Mouse (Mus musculus) stomach, embryonic 14.5 days (tissue): ENCODE data around the gene Adam12. TPM values are rescaled to one million over a fixed set of nuclear protein-coding genes. Genes with fewer than 3 reads are reported as not detected.

Experiments used
- ATAC-seq: fragments of 200-750 bp; cut with Nextera tagmentation; 2 replicates; pipeline ENCODE4 v1.8.0; 2017; ENCODE audit warnings: low read depth, moderate TSS enrichment; ENCODE audit not compliant: insufficient number of reproducible peaks, insufficient read depth, low FRiP score
- H3K27ac ChIP-seq: fragments of 300-500 bp; sonication (generic); 2 replicates; pipeline ENCODE4 v1.5.1; 2014; ENCODE audit warnings: mild to moderate bottlenecking, low read length, moderate library complexity, mixed read lengths
- H3K27me3 ChIP-seq: fragments of 300-500 bp; sonication (generic); 2 replicates; pipeline ENCODE4 v1.6.1; 2014; ENCODE audit warnings: low read length, control low read depth, mixed read lengths; ENCODE audit not compliant: control insufficient read depth, insufficient read depth
- H3K36me3 ChIP-seq: fragments of 300-500 bp; sonication (generic); 2 replicates; pipeline ENCODE4 v1.6.1; 2014; ENCODE audit warnings: mild to moderate bottlenecking, control low read depth, low read length, moderate library complexity, mixed read lengths; ENCODE audit not compliant: control insufficient read depth, insufficient read depth
- H3K4me1 ChIP-seq: fragments of 300-500 bp; sonication (generic); 2 replicates; pipeline ENCODE4 v1.6.1; 2014; ENCODE audit warnings: low read length, control low read depth, mixed read lengths; ENCODE audit not compliant: control insufficient read depth, insufficient read depth
- H3K4me2 ChIP-seq: fragments of 300-500 bp; sonication (generic); replicated peaks from 2 replicates; pipeline ENCODE4 v1.6.1; 2014; ENCODE audit warnings: low read depth, low read length, control low read depth
- H3K4me3 ChIP-seq: fragments of 300-500 bp; sonication (generic); 2 replicates; pipeline ENCODE4 v1.5.1; 2014; ENCODE audit warnings: low read depth, low read length, control low read depth
- H3K9ac ChIP-seq: fragments of 300-500 bp; sonication (generic); replicated peaks from 2 replicates; pipeline ENCODE4 v1.6.1; 2014; ENCODE audit warnings: low read depth, mild to moderate bottlenecking, control low read depth, low read length, moderate library complexity, mixed read lengths
- H3K9me3 ChIP-seq: fragments of 300-500 bp; sonication (generic); 2 replicates; pipeline ENCODE4 v1.6.1; 2016; ENCODE audit warnings: low read depth, low read length, control low read depth; ENCODE audit not compliant: control insufficient read depth
- WGBS: fragments of 180-500 bp; shearing (Covaris S2); extraction: QIAGEN DNeasy Blood & Tissue Kit; methylation state at CpG from one replicate; pipeline ENCODE4 v1.1.7; 2014; 5-methylcytosine and 5-hydroxymethylcytosine counted together
- polyA plus RNA-seq: library from polyadenylated mRNA; unstranded; fragments of >200 nt; fragmentation: Nextera tagmentation; extraction: Ambion mirVana; gene quantifications from 2 replicates; pipeline ENCODE4 v1.2.1, GENCODE M21; 2014

Gene Adam12
- polyA plus RNA-seq, 1 experiment from 2014 or later = 10.9 TPM

DNA sequence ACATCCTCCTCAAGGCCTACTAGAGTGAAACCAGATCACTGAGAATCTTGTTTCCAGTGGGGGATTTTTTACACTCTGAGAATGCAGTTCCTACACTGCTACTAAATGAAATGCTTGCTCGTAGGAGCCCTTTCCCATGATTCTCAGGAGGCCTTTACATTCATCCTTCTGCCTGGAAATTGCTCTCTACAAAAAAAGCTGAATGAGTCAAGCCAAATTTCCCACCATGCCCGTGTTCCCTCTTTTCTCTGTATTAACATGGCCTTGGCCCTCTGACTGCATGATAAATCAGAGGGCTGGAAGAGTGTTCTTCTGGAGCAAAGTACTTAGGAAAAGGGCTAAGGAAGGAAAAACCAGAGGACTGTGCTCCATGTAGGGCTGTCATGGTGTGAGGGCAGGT is 138.1 kb downstream of the Adam12 start:
- H3K27ac ChIP-seq = no peak overlapping the region
- no peak overlapping the region for H3K9ac ChIP-seq
- H3K4me1 ChIP-seq = no peaks in the 10 kb centered on the region
- no peak overlapping the region for H3K4me3 ChIP-seq
- no peak for ATAC-seq
- no peaks in the 10 kb centered on the region for H3K27me3 ChIP-seq
- no peaks in the 10 kb centered on the region for H3K9me3 ChIP-seq
- no peaks in the 10 kb centered on the region for H3K36me3 ChIP-seq
- 42% methylated on average over 2 of the region's 2 CpGs for WGBS
- no peak overlapping the region for H3K4me2 ChIP-seq

DNA sequence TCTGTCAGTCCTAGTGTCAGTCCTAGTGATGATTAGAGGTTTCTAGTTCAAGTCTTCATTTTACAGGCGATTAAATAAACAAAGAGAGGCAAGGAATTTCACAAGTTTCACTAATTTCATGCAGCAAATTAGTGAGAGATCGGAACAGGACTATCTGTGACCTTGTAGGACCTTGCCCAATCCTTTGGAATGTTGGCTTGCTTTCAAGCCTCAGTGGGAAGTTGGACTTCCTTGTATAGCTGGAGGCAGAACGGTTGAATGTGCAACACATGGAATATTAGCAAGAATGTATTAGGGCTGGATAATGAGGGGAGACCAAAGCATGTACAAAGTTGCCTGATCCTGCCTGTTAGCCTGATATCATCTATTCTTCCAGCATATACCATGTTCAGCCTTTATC is 141.2 kb downstream of the Adam12 start:
- Histone ChIP-seq H3K27me3 (no peaks in the 10 kb centered on the region), H3K4me3 (no peak overlapping the region), H3K4me2 (no peak overlapping the region), H3K4me1 (no peaks in the 10 kb centered on the region), H3K27ac (no peak overlapping the region), H3K36me3 (no peaks in the 10 kb centered on the region), H3K9ac (no peak overlapping the region), H3K9me3 (no peaks in the 10 kb centered on the region)
- WGBS = 70% methylated on average over 3 of the region's 3 CpGs
- no peak for ATAC-seq

DNA sequence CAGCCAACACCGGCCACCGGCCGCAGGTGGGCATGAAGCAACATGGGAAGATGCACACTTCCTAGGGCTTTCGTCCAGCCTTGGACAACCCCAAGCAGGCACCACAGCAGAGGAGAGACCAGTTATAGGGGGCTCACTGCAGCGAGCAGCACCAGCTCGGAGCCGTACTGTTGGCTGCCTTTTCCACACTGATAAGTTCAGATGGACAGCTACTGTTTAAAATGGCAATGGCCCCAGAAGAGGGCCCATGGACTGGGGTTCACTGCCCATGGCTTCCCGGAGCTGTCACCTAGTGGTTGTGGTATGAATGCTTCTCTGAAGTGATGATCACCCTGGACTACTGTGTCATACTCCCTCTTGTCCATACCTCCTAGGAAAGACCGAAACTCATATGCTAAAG is 141.7 kb downstream of the Adam12 start:
- no peaks in the 10 kb centered on the region for H3K36me3 ChIP-seq
- no peaks in the 10 kb centered on the region for H3K27me3 ChIP-seq
- H3K9ac ChIP-seq = no peak overlapping the region
- WGBS = 90% methylated on average over 9 of the region's 9 CpGs
- H3K4me3 ChIP-seq = no peak overlapping the region
- H3K4me1 ChIP-seq = no peaks in the 10 kb centered on the region
- H3K9me3 ChIP-seq = no peaks in the 10 kb centered on the region
- no peak overlapping the region for H3K27ac ChIP-seq
- no peak for ATAC-seq
- no peak overlapping the region for H3K4me2 ChIP-seq

DNA sequence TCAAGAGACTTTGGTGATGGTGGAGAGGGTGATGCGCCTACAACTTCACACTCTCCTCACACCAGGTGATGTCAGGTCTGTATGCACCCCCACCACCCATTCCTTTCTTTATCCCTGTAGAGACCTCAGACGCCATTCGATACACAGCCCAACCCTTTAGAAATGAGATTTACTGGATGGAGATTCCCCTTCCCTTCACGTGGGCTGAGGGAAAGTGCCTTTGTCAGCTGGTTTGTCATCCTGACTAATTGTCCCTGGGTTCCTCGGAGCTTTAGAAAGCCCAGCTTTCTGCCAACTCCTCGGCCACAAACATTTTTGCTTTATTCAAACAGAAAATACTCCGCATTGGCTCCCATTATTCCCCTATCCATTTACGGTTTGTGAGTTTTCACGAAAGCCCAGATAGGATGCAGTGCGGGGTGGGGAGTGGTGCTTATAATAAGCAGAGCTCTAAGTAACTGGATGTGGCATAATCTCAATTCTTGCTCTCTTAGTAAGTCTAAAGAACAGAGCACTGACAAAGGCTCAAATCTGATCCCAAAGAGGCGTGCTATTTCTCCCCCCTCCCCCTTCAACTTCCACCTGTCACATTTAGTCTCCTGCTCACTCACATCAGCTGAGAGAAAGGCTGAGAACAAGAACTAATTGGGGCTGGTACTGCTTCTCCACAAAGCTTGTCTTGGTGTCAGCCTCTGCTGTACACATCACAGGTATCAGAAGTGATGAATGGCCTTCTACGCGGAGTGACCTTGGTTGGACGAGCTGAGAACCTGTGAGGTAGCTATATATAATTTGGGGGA is 143.2 kb downstream of the Adam12 start:
- WGBS = 58% methylated on average over 14 of the region's 14 CpGs
- no peaks in the 10 kb centered on the region for H3K4me1 ChIP-seq

DNA sequence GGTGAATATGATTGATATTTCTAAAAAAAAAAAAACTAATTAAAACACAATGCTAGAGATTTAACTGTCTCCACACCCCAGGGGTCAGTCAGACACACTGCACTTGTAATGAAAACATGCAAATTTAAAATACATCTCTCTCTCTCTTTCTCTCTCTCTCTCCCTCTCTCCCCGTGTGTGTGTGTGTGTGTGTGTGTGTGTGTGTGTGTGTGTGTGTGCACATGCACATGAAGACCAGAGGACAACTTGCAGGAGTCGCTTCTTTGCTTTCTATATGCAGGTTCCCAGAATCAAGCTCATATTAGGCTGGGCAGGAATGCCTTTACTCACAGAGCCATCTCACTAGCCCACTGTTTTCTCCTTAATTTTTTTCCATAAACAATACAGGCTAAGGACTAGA is 146.6 kb downstream of the Adam12 start:
- Histone ChIP-seq H3K4me3 (no peak overlapping the region), H3K4me1 (no peaks in the 10 kb centered on the region), H3K27me3 (no peaks in the 10 kb centered on the region), H3K36me3 (no peaks in the 10 kb centered on the region), H3K9ac (no peak overlapping the region), H3K4me2 (no peak overlapping the region), H3K27ac (no peak overlapping the region), H3K9me3 (no peaks in the 10 kb centered on the region)
- no peak for ATAC-seq
- WGBS = 68% methylated on average over 2 of the region's 2 CpGs

More for the DNA sequence above, 143.2 kb downstream of the Adam12 start:
- Histone ChIP-seq H3K9ac (no peak overlapping the region), H3K27me3 (no peaks in the 10 kb centered on the region), H3K4me2 (no peak overlapping the region), H3K27ac (no peak overlapping the region), H3K4me3 (no peak overlapping the region), H3K9me3 (no peaks in the 10 kb centered on the region), H3K36me3 (no peaks in the 10 kb centered on the region)
- ATAC-seq = no peak

DNA sequence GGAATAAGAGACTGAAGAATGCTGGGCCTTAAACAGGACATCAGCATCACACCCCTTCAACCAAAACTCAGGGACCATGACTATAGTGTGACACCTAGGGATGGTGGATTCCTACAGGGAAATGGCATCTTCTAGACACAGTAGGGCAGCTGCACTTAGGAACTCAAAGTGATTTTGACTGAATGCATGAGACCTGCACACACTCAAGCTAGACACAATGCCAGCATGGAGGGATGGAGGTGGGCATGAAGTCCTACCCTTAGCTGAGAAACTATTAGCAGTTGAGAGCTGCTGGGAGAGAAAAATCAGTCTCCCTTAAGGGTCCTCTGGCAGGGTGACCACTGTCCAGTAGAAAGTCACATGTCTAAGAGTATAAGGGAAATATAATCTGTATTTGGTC is 147.0 kb downstream of the Adam12 start:
- Histone ChIP-seq H3K4me2 (no peak overlapping the region), H3K9ac (no peak overlapping the region), H3K27ac (no peak overlapping the region), H3K9me3 (no peaks in the 10 kb centered on the region), H3K4me3 (no peak overlapping the region), H3K27me3 (no peaks in the 10 kb centered on the region), H3K4me1 (no peaks in the 10 kb centered on the region), H3K36me3 (no peaks in the 10 kb centered on the region)
- no peak for ATAC-seq

DNA sequence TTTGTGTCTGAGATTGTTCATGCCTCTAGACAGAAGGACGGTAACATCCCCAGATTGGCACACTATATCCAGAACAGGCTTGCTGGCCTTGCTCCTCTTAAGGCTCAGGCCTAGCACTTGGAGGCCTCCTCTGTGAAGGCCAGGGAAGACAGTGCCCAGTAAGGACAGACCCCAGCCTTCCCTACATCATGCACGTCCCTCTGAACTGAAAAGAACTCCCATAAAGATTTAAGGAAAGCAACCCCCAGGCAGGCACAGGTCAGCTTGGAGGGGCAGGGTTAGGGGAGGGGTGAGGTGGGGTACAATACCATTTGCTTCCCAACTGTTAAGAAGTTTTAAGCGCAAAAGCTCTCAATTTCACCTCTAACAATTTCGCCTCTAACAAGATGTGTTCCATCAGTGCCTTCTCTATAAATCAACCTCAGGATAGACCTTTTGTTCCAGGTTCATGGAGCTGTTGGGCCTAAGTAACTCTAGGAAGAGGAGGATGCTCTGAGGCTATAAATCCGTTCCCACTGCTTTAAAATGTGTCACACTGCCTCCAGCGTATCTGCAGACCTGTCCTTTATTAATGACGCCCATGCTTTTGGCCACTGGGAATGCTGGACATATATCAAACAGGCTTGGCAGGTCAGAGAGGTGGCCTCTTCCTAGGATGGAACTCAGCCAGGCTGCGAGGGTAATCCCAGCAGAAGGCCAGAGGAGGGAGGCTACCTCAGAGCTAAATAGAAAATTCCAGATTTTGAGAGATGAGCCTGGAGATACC is 150.5 kb downstream of the Adam12 start:
- Histone ChIP-seq H3K9me3 (no peaks in the 10 kb centered on the region), H3K27ac (no peak overlapping the region), H3K4me2 (no peak overlapping the region), H3K27me3 (no peaks in the 10 kb centered on the region), H3K36me3 (no peaks in the 10 kb centered on the region), H3K4me3 (no peak overlapping the region), H3K4me1 (no peaks in the 10 kb centered on the region), H3K9ac (no peak overlapping the region)
- ATAC-seq = no peak
- WGBS = 57% methylated on average over 8 of the region's 8 CpGs

DNA sequence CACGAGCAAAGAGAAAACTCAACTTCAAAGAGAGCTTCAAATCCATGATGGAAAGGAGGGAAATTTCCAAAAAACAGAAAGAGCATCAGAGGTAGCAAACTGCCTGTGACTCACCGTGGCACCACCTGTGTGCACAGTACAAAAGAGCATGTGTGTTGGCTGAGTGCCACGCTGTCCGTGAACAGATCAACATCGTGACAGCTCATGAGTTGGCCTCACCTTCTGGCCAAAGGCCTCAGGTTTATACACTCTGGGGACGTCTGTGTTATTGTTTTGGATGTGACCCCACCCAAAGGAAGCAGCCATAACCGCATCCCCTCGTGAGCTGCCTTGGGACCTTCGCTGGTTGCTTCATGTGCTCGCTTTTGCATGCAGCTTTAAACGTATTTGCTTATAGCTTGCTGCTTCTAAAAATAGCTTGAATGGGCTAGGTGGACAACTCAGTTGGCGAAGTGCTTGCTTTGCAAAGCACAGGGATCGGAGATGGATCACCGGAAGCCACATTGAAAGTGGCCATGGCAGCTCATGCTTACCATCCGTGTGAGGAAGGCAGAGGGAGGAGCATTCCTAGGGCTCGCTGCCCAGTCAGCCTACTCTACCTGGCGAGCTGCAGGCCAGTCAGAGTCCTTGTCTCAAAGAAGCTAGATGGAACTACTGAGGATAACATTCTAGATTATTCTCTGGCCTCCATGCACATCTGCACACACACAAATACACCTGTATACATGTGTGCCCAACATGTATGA is 151.8 kb downstream of the Adam12 start:
- ATAC-seq = no peak
- no peaks in the 10 kb centered on the region for H3K9me3 ChIP-seq
- no peaks in the 10 kb centered on the region for H3K27me3 ChIP-seq
- H3K4me1 ChIP-seq = no peaks in the 10 kb centered on the region
- no peak overlapping the region for H3K9ac ChIP-seq
- 69% methylated on average over 17 of the region's 17 CpGs for WGBS
- no peak overlapping the region for H3K4me2 ChIP-seq
- no peak overlapping the region for H3K4me3 ChIP-seq
- H3K36me3 ChIP-seq = no peaks in the 10 kb centered on the region
- no peak overlapping the region for H3K27ac ChIP-seq
